Mouse (Mus musculus) WW6 (cell line): ENCODE results near the gene Tmem171.

ENCODE experiments used
- DNase-seq: peaks from one replicate; pipeline ENCODE4 v3.0.0-alpha.2; 2013; ENCODE audit warnings: low read depth, low spot score

Gene Tmem171

GRCm38 (mm10) chr13:98647775-98648568 lies 46.7 kb downstream of the Tmem171 start:
- DNase-seq, result no peak

- no peak for DNase-seq
These were observed 56.0 kb downstream of the Tmem171 start for GRCm38 (mm10) chr13:98638507-98639166.

GRCm38 (mm10) chr13:98637145-98637544 lies 57.5 kb downstream of the Tmem171 start, which contains the start of gene Tmem174:
Gene Tmem174 (minus strand): TSS chr13:98637410.
- no peak for DNase-seq

GRCm38 (mm10) chr13:98636571-98636970 lies 58.1 kb downstream of the Tmem171 start:
- DNase-seq, result no peak
